ENCODE assay signal across 8 mouse cellular contexts in the genomic region with DNA sequence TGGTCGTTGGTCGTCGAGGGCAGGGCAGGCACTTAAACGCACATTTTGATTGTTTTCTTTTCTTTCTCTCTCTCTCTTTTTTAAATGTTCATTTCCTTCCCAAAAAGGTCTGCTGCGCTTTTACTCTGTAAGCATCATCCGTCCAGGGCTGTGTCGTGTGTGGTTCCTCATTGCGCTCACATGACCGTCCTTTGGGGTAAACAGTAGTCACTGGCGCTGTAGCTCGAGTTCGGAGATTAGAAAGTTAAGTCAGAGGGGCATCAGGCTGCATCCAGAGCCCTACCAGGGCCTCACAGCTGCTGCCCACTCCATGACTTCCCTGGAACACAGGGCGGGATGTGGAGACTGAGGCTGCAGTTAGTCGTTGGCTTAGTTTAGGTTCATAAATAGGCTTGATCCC. TPM values are rescaled to one million over a fixed set of nuclear protein-coding genes. Genes with fewer than 3 reads are reported as not detected.
DNase-seq lines count a peak whose midpoint lies in the region; ATAC-seq and TF ChIP-seq lines count a peak whose summit lies in the region.

No protein-coding gene starts in this region.

- no peak for DNase-seq in lung, postnatal 0 days (ENCODE audit: low spot score)
- no peak for DNase-seq in lung, postnatal 10 days
- DNase-seq in forebrain, embryonic 11.5 days (ENCODE audit: low spot score) = no peak
- DNase-seq in intestine, embryonic 14.5 days (ENCODE audit: low spot score) = no peak
- no peak for DNase-seq in adrenal gland, postnatal 36 days
- DNase-seq in frontal cortex, postnatal 25 days (ENCODE audit: low spot score in 2 of 2) = no peak
- no peak for DNase-seq in embryo, embryonic 11 days

- no peak for TF ChIP-seq EP300 in lung, postnatal 0 days (IDR thresholded peaks at IDR 0.05)

- H3K36me3 ChIP-seq in lung, postnatal 0 days (ENCODE audit: insufficient read depth, low read length) = no peaks in the 10 kb centered on the region
- no peaks in the 10 kb centered on the region for H3K36me3 ChIP-seq in forebrain, embryonic 11.5 days (ENCODE audit: control insufficient read depth, insufficient read depth, low read length)
- H3K36me3 ChIP-seq in intestine, embryonic 14.5 days (ENCODE audit: control insufficient read depth, insufficient read depth, low read length) = no peaks in the 10 kb centered on the region

- no peak overlapping the region for H3K4me2 ChIP-seq in lung, postnatal 0 days (replicated peaks; ENCODE audit: low read depth, low read length)
- H3K4me2 ChIP-seq in forebrain, embryonic 11.5 days (ENCODE audit: low read depth, low read length, severe bottlenecking) = no peak overlapping the region; the same call in 1 of the 2 replicates
- no peak overlapping the region for H3K4me2 ChIP-seq in intestine, embryonic 14.5 days (ENCODE audit: low read length)

- H3K27me3 ChIP-seq in lung, postnatal 0 days (replicated peaks; ENCODE audit: insufficient read depth, low read length) = no peaks in the 10 kb centered on the region
- H3K27me3 ChIP-seq in forebrain, embryonic 11.5 days (ENCODE audit: control insufficient read depth, insufficient read depth, low read length) = no peaks in the 10 kb centered on the region
- no peaks in the 10 kb centered on the region for H3K27me3 ChIP-seq in intestine, embryonic 14.5 days (replicated peaks; ENCODE audit: control insufficient read depth, insufficient read depth, low read length)

- no peak overlapping the region for H3K4me3 ChIP-seq in lung, postnatal 0 days (ENCODE audit: low read depth, low read length)
- no peak overlapping the region for H3K4me3 ChIP-seq in forebrain, embryonic 11.5 days (ENCODE audit: low read depth, low read length)
- H3K4me3 ChIP-seq in intestine, embryonic 14.5 days (ENCODE audit: low read depth, low read length) = no peak overlapping the region

- WGBS in lung, postnatal 0 days = 31% methylated on average over 14 of the region's 14 CpGs
- whole genome bisulfite sequencing in forebrain, embryonic 11.5 days = 24% methylated on average over 14 of the region's 14 CpGs
- 34% methylated on average over 14 of the region's 14 CpGs for WGBS in intestine, embryonic 14.5 days

- TF ChIP-seq CTCF in lung, postnatal 0 days (IDR thresholded peaks at IDR 0.05) = no peak

- H3K27ac ChIP-seq in lung, postnatal 0 days (ENCODE audit: low read length) = peak overlapping the region; percentile 90
- peak overlapping the region; percentile 69 for H3K27ac ChIP-seq in forebrain, embryonic 11.5 days (ENCODE audit: low read depth, low read length)
- peak overlapping the region; percentile 76 for H3K27ac ChIP-seq in intestine, embryonic 14.5 days (ENCODE audit: low read depth)

- ATAC-seq in lung, postnatal 0 days = no peak
- no peak for ATAC-seq in forebrain, embryonic 11.5 days (replicated peaks; ENCODE audit: low FRiP score)
- no peak for ATAC-seq in intestine, embryonic 14.5 days (replicated peaks; ENCODE audit: low FRiP score, low TSS enrichment, low read depth)
- peak; percentile 37; the same call in 1 of the 2 replicates for ATAC-seq in monocyte, adult 5-6 weeks (replicated peaks; ENCODE audit: insufficient number of reproducible peaks, low FRiP score, low TSS enrichment, poor library complexity, severe bottlenecking)

- H3K4me1 ChIP-seq in lung, postnatal 0 days (ENCODE audit: insufficient read depth, low read depth, low read length) = peaks cover 49% of the 10 kb centered on the region
- H3K4me1 ChIP-seq in forebrain, embryonic 11.5 days (replicated peaks; ENCODE audit: control insufficient read depth, insufficient read depth, low read length) = peaks cover 29% of the 10 kb centered on the region
- H3K4me1 ChIP-seq in intestine, embryonic 14.5 days (replicated peaks; ENCODE audit: control insufficient read depth, insufficient read depth, low read length) = peaks cover 59% of the 10 kb centered on the region

- H3K9me3 ChIP-seq in lung, postnatal 0 days (ENCODE audit: low read length) = no peaks in the 10 kb centered on the region
- no peaks in the 10 kb centered on the region for H3K9me3 ChIP-seq in forebrain, embryonic 11.5 days (ENCODE audit: control insufficient read depth, low read length)
- H3K9me3 ChIP-seq in intestine, embryonic 14.5 days (ENCODE audit: control insufficient read depth, low read length) = no peaks in the 10 kb centered on the region

- H3K9ac ChIP-seq in lung, postnatal 0 days (replicated peaks; ENCODE audit: low read depth) = no peak overlapping the region
- H3K9ac ChIP-seq in forebrain, embryonic 11.5 days (ENCODE audit: low read length) = no peak overlapping the region; the same call in 1 of the 2 replicates
- H3K9ac ChIP-seq in intestine, embryonic 14.5 days (ENCODE audit: low read length) = no peak overlapping the region

RNA-seq across cellular contexts. Expression of a gene that starts 12.2 kb away (rescaled TPM):
- polyA plus RNA-seq in lung, postnatal 0 days (2015; fragmentation: Nextera tagmentation; extraction: Ambion mirVana) = 18.3 and 20.1 TPM in 2 replicates
- 27.6 TPM in 2 replicates for polyA plus RNA-seq in forebrain, embryonic 11.5 days (2014; fragmentation: Nextera tagmentation; extraction: Ambion mirVana)
- polyA plus RNA-seq in intestine, embryonic 14.5 days (2014; fragmentation: Nextera tagmentation; extraction: Ambion mirVana) = 30.0 and 30.8 TPM in 2 replicates
- total RNA-seq in monocyte, adult 5-6 weeks (2017) = 127 to 158 TPM (median 135 TPM) in 3 replicates
- 10 to 100 TPM; 66.1 to 76.2 TPM for total RNA-seq in adrenal gland, postnatal 36 days (2021)
